Mouse (Mus musculus) heart, adult 2 months (tissue): ENCODE measurements at regions not wholly inside any gene's neighbourhood (a gene's known extent, or its start where the extent isn't known, plus 50 kb on each side); places are given as distances from the start of the nearest gene placed in this dataset.
A peak's percentile ranks its signal among the peaks of the same experiment; 100 is the strongest.

Experiments used
- DNase-seq, 2 experiments: peaks; one replicate each; pipeline ENCODE4 v3.0.0; 2021
- H3K27ac ChIP-seq: fragments of 200-600 bp; 2 replicates; pipeline ENCODE4 v1.8.1; 2022
- H3K27me3 ChIP-seq: fragments of 200-500 bp; 2 replicates; pipeline ENCODE4 v1.6.1; 2012; ENCODE audit warnings: mild to moderate bottlenecking, low read length, inconsistent platforms, mixed read lengths; ENCODE audit not compliant: control insufficient read depth, insufficient read depth
- H3K36me3 ChIP-seq: fragments of 200-500 bp; 2 replicates; pipeline ENCODE4 v1.6.1; 2012; ENCODE audit warnings: low read length, inconsistent platforms; ENCODE audit not compliant: control insufficient read depth, insufficient read depth
- H3K4me1 ChIP-seq: fragments of 200-500 bp; 2 replicates; pipeline ENCODE4 v1.6.1; 2011; ENCODE audit warnings: low read length; ENCODE audit not compliant: control insufficient read depth, insufficient read depth
- H3K4me3 ChIP-seq: fragments of 200-600 bp; 2 replicates; pipeline ENCODE4 v1.8.1; 2022
- H3K79me2 ChIP-seq: fragments of 200-500 bp; replicated peaks from 2 replicates; pipeline ENCODE4 v1.6.1; 2012; ENCODE audit warnings: mild to moderate bottlenecking, inconsistent platforms, low read length, moderate library complexity, mixed read lengths; ENCODE audit not compliant: control insufficient read depth, insufficient read depth
- H3K9ac ChIP-seq: fragments of 200-500 bp; 2 replicates; pipeline ENCODE4 v1.6.1; 2012; ENCODE audit warnings: low read depth, mild to moderate bottlenecking, control low read depth, inconsistent platforms, low read length, mixed read lengths
- CTCF ChIP-seq: fragments of 200-600 bp; IDR thresholded peaks from 2 replicates; pipeline ENCODE4 v1.8.1; 2022; ENCODE audit warnings: antibody characterized with exemption, mild to moderate bottlenecking, moderate library complexity
- EP300 ChIP-seq: fragments of 200-500 bp; IDR thresholded peaks from 2 replicates; pipeline ENCODE4 v1.6.1; 2011; ENCODE audit warnings: low read depth, low read length, control low read depth; ENCODE audit not compliant: insufficient read depth
- POLR2A ChIP-seq: fragments of 200-500 bp; IDR thresholded peaks from 2 replicates; pipeline ENCODE4 v1.6.1; 2011; ENCODE audit warnings: mild to moderate bottlenecking, low read depth, low read length, control low read depth; ENCODE audit not compliant: insufficient read depth
- WGBS: fragments of 180-500 bp; shearing (Covaris S2); methylation state at CpG from one replicate; pipeline ENCODE4 v1.1.7; 2018; 5-methylcytosine and 5-hydroxymethylcytosine counted together
- intact Hi-C: fragments of 180-260 bp; cut with DNase I; formaldehyde crosslinking; loops from one replicate; pipeline ENCODE4 v1.15.1; 2025

- Histone ChIP-seq H3K27ac (peak overlapping the region; percentile 99), H3K27me3 (no peaks in the 10 kb centered on the region), H3K79me2 (no peaks in the 10 kb centered on the region), H3K9ac (peak overlapping the region; percentile 83), H3K4me3 (peak overlapping the region; percentile 76), H3K36me3 (no peaks in the 10 kb centered on the region), H3K4me1 (peaks cover 9% of the 10 kb centered on the region)
- intact Hi-C loops = loop anchor here (1.0 to 5.0 kb wide), 6 partner anchors 18 to 262 kb away; no protein-coding TSS in a partner anchor
- no peak for TF ChIP-seq POLR2A
- no peak for TF ChIP-seq CTCF
- TF ChIP-seq EP300 = no peak
- peak; percentile 57 to 66 for DNase-seq
- WGBS = 15% methylated on average over 13 of the region's 13 CpGs
Observed at GRCm38 (mm10) chr14:25378717-25379224, 80.2 kb upstream of the Zmiz1 start.

GRCm38 (mm10) chr14:25383169-25383824 lies 75.7 kb upstream of the Zmiz1 start:
- no peak for TF ChIP-seq EP300
- TF ChIP-seq POLR2A = no peak
- TF ChIP-seq CTCF = no peak
- no peak for DNase-seq
- H3K4me1 ChIP-seq = peaks cover 7% of the 10 kb centered on the region
- no peaks in the 10 kb centered on the region for H3K36me3 ChIP-seq
- WGBS = 58% methylated on average over 4 of the region's 4 CpGs
- H3K27me3 ChIP-seq = no peaks in the 10 kb centered on the region
- intact Hi-C loops = no loop called here
- no peak overlapping the region for H3K27ac ChIP-seq
- no peak overlapping the region for H3K4me3 ChIP-seq
- H3K79me2 ChIP-seq = no peaks in the 10 kb centered on the region
- H3K9ac ChIP-seq = no peak overlapping the region

DNA sequence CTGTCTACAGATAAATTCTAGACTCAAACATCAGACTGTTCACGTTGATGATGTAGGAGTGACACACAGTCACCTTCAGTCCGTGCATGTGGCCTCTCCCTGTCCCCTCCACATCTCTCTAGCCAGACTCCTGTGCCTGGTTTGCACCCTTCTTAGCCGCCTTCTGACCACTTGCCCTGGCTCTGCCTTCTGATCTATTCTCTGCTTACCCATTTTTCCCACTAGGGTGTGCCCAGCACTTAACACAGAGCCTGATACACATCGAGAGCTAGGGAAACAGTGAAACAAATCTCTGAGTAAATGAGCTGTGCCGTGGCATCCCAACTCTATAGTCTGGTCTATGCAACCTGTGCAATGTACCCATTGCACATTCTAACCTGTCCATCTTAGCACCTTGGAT lies 73.3 kb upstream of the Zmiz1 start:
- H3K79me2 ChIP-seq = no peaks in the 10 kb centered on the region
- H3K9ac ChIP-seq = no peak overlapping the region
- H3K27ac ChIP-seq = no peak overlapping the region
- DNase-seq = no peak
- no peak overlapping the region for H3K4me3 ChIP-seq
- TF ChIP-seq CTCF (peak; percentile 60), EP300 (no peak), POLR2A (no peak)
- H3K4me1 ChIP-seq = no peaks in the 10 kb centered on the region; the same call in 1 of the 2 replicates
- intact Hi-C loops = no loop called here
- no peaks in the 10 kb centered on the region for H3K36me3 ChIP-seq
- 52% methylated on average over 5 of the region's 5 CpGs for WGBS
- no peaks in the 10 kb centered on the region for H3K27me3 ChIP-seq

DNA sequence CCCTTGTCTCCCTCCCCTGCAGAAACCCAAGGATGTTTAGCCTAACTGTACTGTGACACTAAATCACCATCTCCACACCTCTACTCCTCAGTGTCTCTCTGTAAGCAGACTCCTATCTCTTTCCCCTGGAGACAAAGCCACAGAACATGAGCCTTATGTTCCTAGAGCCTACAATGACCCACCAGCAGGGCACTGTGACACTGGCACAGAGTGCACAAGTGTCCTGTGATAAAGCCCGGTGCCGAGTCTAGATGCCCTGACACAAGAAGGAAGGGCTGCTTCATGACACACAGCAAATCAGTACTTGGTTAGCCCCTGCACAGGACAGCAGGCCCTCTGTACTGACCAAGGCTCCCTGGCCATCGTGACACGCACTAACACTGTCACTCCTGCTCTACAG lies 71.2 kb upstream of the Zmiz1 start:
- DNase-seq = no peak
- Histone ChIP-seq H3K4me1 (no peaks in the 10 kb centered on the region; the same call in 1 of the 2 replicates), H3K79me2 (no peaks in the 10 kb centered on the region), H3K4me3 (no peak overlapping the region), H3K9ac (no peak overlapping the region), H3K27ac (no peak overlapping the region), H3K36me3 (no peaks in the 10 kb centered on the region), H3K27me3 (no peaks in the 10 kb centered on the region)
- 70% methylated on average over 4 of the region's 4 CpGs for WGBS
- intact Hi-C loops = no loop called here
- TF ChIP-seq CTCF (no peak), EP300 (no peak), POLR2A (no peak)

DNA sequence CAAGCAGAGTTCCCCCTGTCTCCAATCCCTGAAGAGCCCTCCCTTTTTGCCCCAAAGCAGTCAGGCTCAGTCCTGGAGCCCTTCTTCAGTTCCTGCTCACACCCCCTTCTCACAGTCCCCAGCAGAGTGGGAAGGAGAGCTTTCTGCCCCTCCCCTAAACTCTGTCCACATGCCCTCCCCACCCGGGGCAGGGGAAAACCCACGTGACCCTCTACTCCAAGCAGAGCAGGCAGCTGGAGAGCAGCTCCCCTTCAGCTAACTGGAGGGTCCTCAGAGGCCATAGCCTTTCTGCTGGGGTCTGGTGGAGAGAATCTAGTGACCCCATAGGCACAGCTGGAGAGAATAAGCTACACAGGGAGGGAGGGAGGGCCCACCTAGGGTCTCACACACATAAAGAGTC lies 69.7 kb upstream of the Zmiz1 start:
- no peaks in the 10 kb centered on the region; the same call in 1 of the 2 replicates for H3K4me1 ChIP-seq
- H3K36me3 ChIP-seq = no peaks in the 10 kb centered on the region
- H3K4me3 ChIP-seq = no peak overlapping the region
- WGBS = 54% methylated on average over 2 of the region's 2 CpGs
- TF ChIP-seq EP300 (no peak), POLR2A (no peak), CTCF (no peak)
- no peak overlapping the region for H3K27ac ChIP-seq
- H3K79me2 ChIP-seq = no peaks in the 10 kb centered on the region
- H3K27me3 ChIP-seq = no peaks in the 10 kb centered on the region
- intact Hi-C loops = no loop called here
- H3K9ac ChIP-seq = no peak overlapping the region
- DNase-seq = no peak

DNA sequence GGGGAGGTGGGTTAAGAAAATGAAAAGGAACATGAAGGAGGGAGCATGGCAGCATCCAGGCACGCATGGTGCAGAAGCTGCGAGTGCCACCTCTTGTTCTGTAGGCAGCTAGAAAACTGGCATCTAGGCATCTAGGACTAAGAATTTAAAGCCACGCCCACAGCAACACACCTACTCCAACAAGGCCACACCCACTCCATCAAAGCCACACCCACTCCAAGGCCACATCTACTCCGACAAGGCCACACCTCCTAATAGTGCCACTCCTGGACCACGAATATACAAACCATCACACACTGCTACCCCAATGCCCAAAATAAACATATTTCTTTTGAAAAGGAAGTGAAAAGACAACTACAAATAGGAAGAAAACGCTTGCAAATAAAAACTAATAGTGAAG lies 66.6 kb upstream of the Zmiz1 start:
- Histone ChIP-seq H3K36me3 (no peaks in the 10 kb centered on the region), H3K27me3 (no peaks in the 10 kb centered on the region), H3K79me2 (no peaks in the 10 kb centered on the region), H3K4me1 (peaks cover 7% of the 10 kb centered on the region), H3K9ac (no peak overlapping the region), H3K4me3 (no peak overlapping the region), H3K27ac (no peak overlapping the region)
- intact Hi-C loops = no loop called here
- DNase-seq = no peak
- WGBS = 78% methylated on average over 6 of the region's 6 CpGs
- TF ChIP-seq EP300 (no peak), POLR2A (no peak), CTCF (no peak)
